Mouse (Mus musculus) megakaryocyte, embryonic 14.5 days (primary cell): ENCODE measurements around the gene Vapa.

Source experiments
- FLI1 ChIP-seq: IDR thresholded peaks from 2 replicates; pipeline ENCODE4 v1.6.1; 2012; ENCODE audit warnings: low read length, inconsistent platforms, mixed read lengths
- GATA1 ChIP-seq: IDR thresholded peaks from 3 replicates; pipeline ENCODE4 v1.6.1; 2012; ENCODE audit warnings: mixed read lengths, low read length, inconsistent platforms, borderline replicate concordance

- no peak for TF ChIP-seq FLI1
- TF ChIP-seq GATA1, result no peak
Measured at GRCm38 (mm10) chr17:65623130-65623529, 9.8 kb upstream of the Vapa start.
